In genomic region chr8:126424163-126424562, GRCm38 (mm10) we compare ENCODE assay signal across 24 mouse cellular contexts. TPM values are rescaled to one million over a fixed set of nuclear protein-coding genes. Genes with fewer than 3 reads are reported as not detected.
DNase-seq lines count a peak whose midpoint lies in the region; ATAC-seq and TF ChIP-seq lines count a peak whose summit lies in the region.
"Had no signal": no experiment of that assay in that cellular context is flagged by ENCODE, and none has a peak within 500 bp of the region (broad histone marks: within the 10 kb centered on the region; RNA-seq: fewer than 3 reads in every experiment).

No protein-coding gene starts in this region.

- H3K9ac ChIP-seq in kidney, postnatal 0 days (ENCODE audit: low read depth, low read length), result no peak overlapping the region
- H3K9ac ChIP-seq in liver, embryonic 15.5 days, result no peak overlapping the region
- H3K9ac ChIP-seq: heart, embryonic 15.5 days had no signal

- H3K36me3 ChIP-seq in kidney, adult 2 months (ENCODE audit: control insufficient read depth, insufficient read depth, low read length), result no peaks in the 10 kb centered on the region; the same call in 1 of the 2 replicates
- peaks cover 35% of the 10 kb centered on the region for H3K36me3 ChIP-seq in kidney, postnatal 0 days (ENCODE audit: insufficient read depth, low read length)
- H3K36me3 ChIP-seq in liver, embryonic 15.5 days (replicated peaks), result peaks cover 35% of the 10 kb centered on the region

- TF ChIP-seq CTCF in kidney, adult 2 months (conservative IDR thresholded peaks at IDR 0.05; ENCODE audit: insufficient read depth, insufficient read length, low read depth, low read length), result no peak
- no peak for TF ChIP-seq CTCF in kidney, postnatal 0 days (IDR thresholded peaks at IDR 0.05; ENCODE audit: low read depth)

- no peaks in the 10 kb centered on the region; the same call in 1 of the 2 replicates for H3K4me1 ChIP-seq in kidney, adult 2 months (ENCODE audit: control insufficient read depth, insufficient read depth, low read length)
- no peaks in the 10 kb centered on the region; the same call in 1 of the 2 replicates for H3K4me1 ChIP-seq in kidney, postnatal 0 days (replicated peaks; ENCODE audit: insufficient read depth, low read length)
- peaks cover 21% of the 10 kb centered on the region for H3K4me1 ChIP-seq in liver, embryonic 15.5 days (replicated peaks)

- H3K27ac ChIP-seq in kidney, adult 2 months (ENCODE audit: insufficient read depth, low read depth, low read length), result peak overlapping the region; percentile 93
- H3K27ac ChIP-seq in kidney, postnatal 0 days, result no peak overlapping the region
- H3K27ac ChIP-seq in liver, embryonic 15.5 days (replicated peaks), result 0 out of 2 replicates have a peak overlapping the region, but pooled peaks have one; percentile 24
- H3K27ac ChIP-seq: heart, adult 2 months; heart, embryonic 15.5 days; hindbrain, embryonic 14.5 days; limb, embryonic 12.5 days; midbrain, embryonic 13.5 days; neural tube, embryonic 12.5 days had no signal

- 49% methylated on average over 4 of the region's 4 CpGs for WGBS in kidney, adult 2 months
- WGBS in kidney, postnatal 0 days, result 80% methylated on average over 4 of the region's 4 CpGs
- WGBS in liver, embryonic 15.5 days (ENCODE audit: insufficient replicate concordance), result 68% methylated on average over 4 of the region's 4 CpGs

- no peak for ATAC-seq in kidney, postnatal 0 days (replicated peaks; ENCODE audit: low FRiP score, low read depth)
- no peak for ATAC-seq in liver, embryonic 15.5 days (ENCODE audit: insufficient read depth)
- ATAC-seq: intestine, embryonic 16.5 days; midbrain, embryonic 13.5 days had no signal

- peak overlapping the region; percentile 35; the same call in 1 of the 2 replicates for H3K4me3 ChIP-seq in kidney, adult 2 months (ENCODE audit: insufficient read depth, low read depth, low read length)
- H3K4me3 ChIP-seq in kidney, postnatal 0 days (replicated peaks; ENCODE audit: low read depth, low read length), result no peak overlapping the region
- no peak overlapping the region for H3K4me3 ChIP-seq in liver, embryonic 15.5 days (replicated peaks)
- H3K4me3 ChIP-seq: heart, adult 2 months; limb, embryonic 12.5 days; neural tube, embryonic 12.5 days had no signal

- no peak for TF ChIP-seq POLR2A in kidney, adult 2 months (IDR thresholded peaks at IDR 0.05; ENCODE audit: low read depth, low read length)

- no peaks in the 10 kb centered on the region for H3K9me3 ChIP-seq in kidney, postnatal 0 days (replicated peaks; ENCODE audit: low read length)
- H3K9me3 ChIP-seq in liver, embryonic 15.5 days (replicated peaks), result no peaks in the 10 kb centered on the region
- H3K9me3 ChIP-seq: heart, embryonic 15.5 days; limb, embryonic 12.5 days; midbrain, embryonic 13.5 days; neural tube, embryonic 12.5 days had no signal

- H3K4me2 ChIP-seq in kidney, postnatal 0 days (ENCODE audit: low read length), result peak overlapping the region; percentile 91; the same call in 1 of the 2 replicates
- H3K4me2 ChIP-seq in liver, embryonic 15.5 days, result peak overlapping the region; percentile 88

- peak; percentile 70 for DNase-seq in kidney, adult 2 months
- DNase-seq in kidney, postnatal 4 days, result no peak
- peak; percentile 77 for DNase-seq in kidney, adult 9 months
- no peak for DNase-seq in kidney, postnatal 0 days (ENCODE audit: low spot score)
- no peak for DNase-seq in spleen, postnatal 10 days (ENCODE audit: low spot score in 2 of 2)
- DNase-seq in lung, postnatal 14 days, result no peak
- DNase-seq: adrenal gland, adult 2 months; cerebellum, adult 11 months; cerebellum, postnatal 10 days; gastrocnemius, postnatal 36 days; heart, adult 2 months; heart, postnatal 36 days; layer of hippocampus, postnatal 36 days; lung, adult 2 months; right cerebral cortex, postnatal 4 days; thymus, adult 18-20 months; thymus, postnatal 36 days had no signal

- no peaks in the 10 kb centered on the region for H3K27me3 ChIP-seq in kidney, adult 2 months (replicated peaks; ENCODE audit: control insufficient read depth, insufficient read depth, low read length)
- H3K27me3 ChIP-seq in kidney, postnatal 0 days (ENCODE audit: insufficient read depth, low read length), result no peaks in the 10 kb centered on the region
- H3K27me3 ChIP-seq in liver, embryonic 15.5 days, result no peaks in the 10 kb centered on the region
- H3K27me3 ChIP-seq: heart, embryonic 15.5 days; limb, embryonic 12.5 days; midbrain, embryonic 13.5 days; neural tube, embryonic 12.5 days had no signal

RNA-seq across cellular contexts. Expression of gene Coa6, which starts 1.8 kb away (rescaled TPM):
- polyA plus RNA-seq in kidney, adult 2 months (2012; rRNA removed), result 87.6 and 128 TPM in 2 replicates
- polyA plus RNA-seq in kidney, postnatal 0 days (2015; fragmentation: Nextera tagmentation; extraction: Ambion mirVana), result 92.5 and 102 TPM in 2 replicates
- 28.5 and 34.6 TPM in 2 replicates for polyA plus RNA-seq in liver, embryonic 15.5 days (2015; fragmentation: Nextera tagmentation; extraction: Ambion mirVana)

RNA-seq across cellular contexts. Expression of gene Tarbp1, which starts 50.7 kb away (rescaled TPM):
- 2.7 and 3.2 TPM in 2 replicates for polyA plus RNA-seq in kidney, adult 2 months (2012; rRNA removed)
- polyA plus RNA-seq in kidney, postnatal 0 days (2015; fragmentation: Nextera tagmentation; extraction: Ambion mirVana), result 2.6 and 3.3 TPM in 2 replicates
- 1.2 and 1.3 TPM in 2 replicates for polyA plus RNA-seq in liver, embryonic 15.5 days (2015; fragmentation: Nextera tagmentation; extraction: Ambion mirVana)

Comparison
In these comparisons a context has a peak if more than half of its experiments do, and no peak if none do; other contexts are left out.
1. DNase-seq: peak in kidney, adult 2 months (single experiment) and kidney, adult 9 months (single experiment); none in kidney, postnatal 4 days (0 of 2), kidney, postnatal 0 days (single experiment), spleen, postnatal 10 days (0 of 2) and lung, postnatal 14 days (single experiment).